Mouse (Mus musculus) CD4-positive naive resting alpha-beta T cell, adult 76 days (primary cell): ENCODE results near the gene Tmem274. TPM values are rescaled to one million over a fixed set of nuclear protein-coding genes. Genes with fewer than 3 reads are reported as not detected.

ENCODE experiments used
- total RNA-seq: library from RNA; stranded (reverse); gene quantifications from one replicate; pipeline ENCODE4 v1.2.4, GENCODE M21; 2023

Gene Tmem274
- total RNA-seq = not detected

GRCm38 (mm10) chr4:149477078-149477477 is at the start of gene Tmem274:
TSS of gene Tmem274 (plus strand) at chr4:149477378.

DNA sequence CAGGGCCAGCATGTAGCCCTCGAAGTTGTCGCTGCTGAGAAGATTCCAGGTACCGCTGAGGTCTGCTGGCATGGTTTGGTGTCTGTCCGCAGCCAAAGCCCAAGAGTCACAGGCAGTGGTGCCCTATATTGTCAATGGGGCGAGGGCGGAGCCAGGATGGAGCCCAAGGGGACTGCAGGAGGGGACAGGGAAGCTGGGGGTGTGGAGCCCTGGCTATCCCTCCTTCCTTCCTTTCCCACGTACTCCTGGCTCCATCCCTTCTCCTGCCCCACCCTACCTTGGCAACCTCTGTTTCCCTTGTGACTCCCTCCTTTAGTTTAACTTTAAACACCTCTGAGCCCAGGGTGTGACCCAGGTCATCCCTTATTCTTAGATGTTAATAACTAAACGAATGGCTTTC is 22.3 kb upstream of the Tmem274 start, which contains the start of gene Rbp7:
Gene Rbp7, minus strand, starts transcription at position 100 of the 400 bp plus-strand sequence.

DNA sequence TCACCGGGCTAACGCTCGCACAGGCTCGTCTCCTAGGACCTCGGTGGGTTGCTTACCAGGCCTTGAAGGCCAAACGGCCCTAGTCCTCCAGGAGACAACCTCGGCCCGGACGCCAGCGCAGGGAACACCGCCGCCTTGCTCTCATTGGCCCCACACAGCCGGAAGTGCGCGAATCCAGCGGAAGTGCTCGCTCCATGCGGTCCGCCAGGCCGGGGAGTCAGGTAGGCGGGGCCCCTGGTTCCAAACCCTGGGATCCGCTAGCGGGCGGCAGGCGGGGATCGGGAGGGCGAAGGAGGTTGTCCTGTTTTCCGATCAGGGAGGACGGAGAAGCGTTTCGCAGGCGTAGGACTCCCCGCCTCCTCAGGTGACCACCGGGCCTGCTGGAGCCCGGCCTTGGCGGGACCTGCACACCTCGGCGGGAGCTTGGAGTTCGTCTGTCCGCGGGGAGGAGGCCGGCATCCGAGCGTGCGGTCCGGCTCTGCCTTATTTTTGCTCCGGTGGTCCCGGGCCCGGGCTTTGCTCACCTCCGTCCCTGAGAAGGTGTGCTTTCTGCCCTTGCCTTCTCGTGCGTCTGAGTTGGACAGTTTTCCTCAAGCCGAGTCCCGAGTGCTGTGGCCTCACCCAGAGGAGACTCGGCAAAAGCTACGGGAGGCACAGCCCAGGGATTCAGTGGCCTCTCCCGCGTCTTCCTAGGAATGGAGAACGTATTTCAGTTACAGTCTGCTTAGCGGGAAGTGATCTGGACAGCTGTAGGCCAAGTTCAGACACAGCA is 8.1 kb downstream of the Tmem274 start, which contains the start of the genes Nmnat1 and Lzic:
Gene Nmnat1, minus strand, starts transcription at position 150 of the 772 bp plus-strand sequence.
Gene Lzic, plus strand, starts transcription at position 177 of the 772 bp plus-strand sequence.

GRCm38 (mm10) chr4:149517868-149518340 is 40.7 kb downstream of the Tmem274 start, which contains the start of gene Ctnnbip1:
TSS of gene Ctnnbip1 (plus strand) at chr4:149518236.

Other genes starting within 250 kb of the Tmem274 start
- gene Kif1b, start 169.7 kb upstream of the Tmem274 start, total RNA-seq = 85.6 TPM
- gene Ube4b, start 50.6 kb upstream of the Tmem274 start, total RNA-seq = 91.5 TPM
- not detected for gene Rbp7, start 22.4 kb upstream of the Tmem274 start, total RNA-seq
- gene Nmnat1, start 7.8 kb downstream of the Tmem274 start, total RNA-seq = 3.2 TPM
- 17.5 TPM for gene Lzic, start 7.9 kb downstream of the Tmem274 start, total RNA-seq
- 0.41 TPM for gene Ctnnbip1, start 40.9 kb downstream of the Tmem274 start, total RNA-seq
- 6.2 TPM for gene Clstn1, start 109.1 kb downstream of the Tmem274 start, total RNA-seq
- gene Pik3cd, start 225.2 kb downstream of the Tmem274 start, total RNA-seq = 515 TPM